Mouse (Mus musculus) T-helper 17 cell (primary cell): ENCODE results near the gene Gm48552.

ENCODE experiments used
- in situ Hi-C, 2 experiments: fragments of 300-600 bp; cut with MboI, MseI; formaldehyde crosslinking; loops; 1 replicate in 1 of 2; 2 replicates in 1 of 2; pipeline ENCODE4 v1.15.1; 2025; ENCODE audit warnings: high pct_unique_total_duplicates in 2 of 2

Gm48552 gene

GRCm38 (mm10) chr10:81430141-81430830, 41.5 kb downstream of the Gm48552 start:
- in situ Hi-C loops, result no loop called here

DNA sequence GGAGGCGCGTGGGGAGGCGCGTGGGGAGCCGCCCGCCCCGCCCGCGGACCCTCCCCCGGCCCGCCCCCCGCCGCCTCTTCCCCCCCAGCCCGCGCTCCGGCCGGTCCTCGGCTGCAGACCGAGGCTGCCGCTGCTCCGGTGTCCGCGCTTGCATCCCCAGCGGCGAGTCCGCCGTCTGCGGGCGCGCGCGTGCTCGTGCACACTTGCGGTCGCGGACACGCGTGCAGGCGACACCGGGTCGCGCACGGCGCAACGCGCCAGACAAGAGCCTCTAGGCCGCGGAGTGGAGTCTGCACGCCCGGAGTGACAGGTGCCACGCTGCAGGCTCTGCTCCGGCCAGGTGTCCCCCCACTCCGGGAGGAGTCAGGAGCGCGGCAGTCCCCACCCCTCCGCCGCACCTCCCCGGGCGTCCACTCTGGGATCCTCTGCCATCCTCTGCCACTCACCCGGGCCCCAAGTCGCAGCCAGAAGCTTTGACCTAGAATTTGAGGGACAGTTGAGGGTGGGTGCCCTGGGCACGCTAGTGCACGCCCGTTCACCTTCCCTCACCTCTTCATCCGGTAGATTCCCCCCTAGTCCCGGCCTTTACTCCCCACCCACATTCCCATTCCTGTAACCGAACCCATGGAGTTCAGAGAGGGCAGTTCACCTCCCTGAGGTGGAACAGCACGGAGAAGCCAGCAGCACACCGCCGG, 42.2 kb downstream of the Gm48552 start:
- in situ Hi-C loops, result no loop called here

GRCm38 (mm10) chr10:81431526-81432168, 42.8 kb downstream of the Gm48552 start:
- in situ Hi-C loops, result no loop called here

DNA sequence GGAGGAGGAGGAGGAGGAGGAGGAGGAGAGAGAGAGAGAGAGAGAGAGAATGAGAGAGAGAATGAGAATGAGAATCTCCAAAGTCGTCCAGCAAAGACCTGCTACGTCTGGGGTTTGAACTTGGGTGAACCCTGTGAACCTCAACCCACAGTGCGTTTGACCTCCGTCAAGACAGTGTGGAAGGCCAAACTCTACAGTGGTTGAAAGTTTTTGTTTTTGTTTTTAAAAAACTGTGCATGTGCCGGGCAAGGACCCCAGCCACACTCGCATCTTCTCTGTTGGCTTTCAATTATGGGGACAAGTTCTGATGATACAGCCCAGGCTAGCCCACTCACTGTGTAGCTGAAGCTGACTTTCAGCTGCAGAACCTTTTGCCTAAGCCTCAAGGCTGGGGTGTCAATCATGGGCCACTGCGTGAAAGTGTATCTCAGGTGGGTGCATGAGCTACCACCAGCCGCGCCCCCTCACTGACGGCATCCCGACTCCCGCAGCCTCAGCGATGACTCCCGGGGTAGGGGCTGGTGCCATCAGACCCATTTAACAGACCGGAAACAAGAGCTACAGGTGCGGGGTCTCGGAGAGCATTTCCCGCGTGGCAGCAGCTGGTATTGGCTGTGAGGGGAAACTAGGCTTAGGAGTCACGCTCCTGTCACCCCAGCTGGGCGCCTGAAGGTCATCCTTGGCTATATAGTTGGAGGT, 43.5 kb downstream of the Gm48552 start:
- in situ Hi-C loops, result no loop called here

DNA sequence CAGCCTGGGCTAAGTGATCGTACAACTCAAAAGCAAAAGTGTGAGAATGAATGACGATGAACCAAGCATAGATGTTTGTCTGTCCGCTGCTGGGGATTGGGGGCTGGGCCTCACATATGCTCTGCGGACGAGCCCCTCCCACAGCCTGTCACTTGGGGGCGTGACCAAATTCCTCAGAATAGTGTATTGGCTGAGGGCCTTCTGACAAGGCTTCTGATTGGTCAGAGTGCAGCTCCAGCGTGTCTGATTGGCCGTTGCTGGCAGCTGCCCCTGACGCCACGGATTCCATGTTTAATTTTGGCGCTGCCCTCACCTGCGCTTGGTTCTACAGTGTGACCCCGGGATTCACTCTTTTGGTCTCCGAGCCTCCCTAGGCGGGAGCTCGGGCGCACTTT, 44.1 kb downstream of the Gm48552 start:
- in situ Hi-C loops, result no loop called here

DNA sequence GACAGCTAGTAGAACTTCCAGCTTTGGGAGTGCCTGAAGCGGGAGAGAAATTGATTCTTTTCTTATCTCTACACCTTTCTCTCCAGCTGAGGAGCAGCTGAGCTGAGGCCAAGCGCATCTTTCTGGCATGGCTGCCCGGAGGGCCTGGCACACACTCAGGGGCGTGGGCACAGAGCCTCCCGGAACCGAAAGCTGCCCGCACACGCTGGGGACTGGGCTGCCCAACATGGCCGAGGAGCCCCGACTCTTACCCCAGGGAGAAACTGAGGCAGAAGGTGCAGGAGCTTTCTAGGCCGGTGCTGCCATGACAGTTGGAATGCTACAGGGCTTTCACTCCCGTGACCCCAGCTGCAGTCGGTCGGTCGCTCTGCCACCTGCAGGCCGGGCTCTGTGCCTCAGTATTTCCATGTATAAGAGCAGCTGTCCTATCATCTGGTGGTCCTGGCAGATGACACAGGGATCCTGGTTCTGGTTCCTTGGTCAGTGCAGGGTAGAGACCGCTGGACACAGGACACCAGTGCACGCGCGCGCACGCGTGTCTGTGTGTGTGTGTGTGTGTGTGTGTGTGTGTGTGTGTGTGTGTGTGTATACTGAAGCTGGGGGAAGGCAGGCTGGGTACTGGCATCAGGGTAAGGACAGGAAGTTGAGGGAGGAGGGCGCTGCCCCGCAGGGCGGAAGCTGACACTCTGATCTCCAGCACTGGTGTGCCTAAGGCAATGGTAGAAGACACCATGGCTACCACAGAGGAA, 44.9 kb downstream of the Gm48552 start:
- in situ Hi-C loops, result no loop called here

GRCm38 (mm10) chr10:81434361-81435263, 45.8 kb downstream of the Gm48552 start:
- in situ Hi-C loops, result no loop called here

DNA sequence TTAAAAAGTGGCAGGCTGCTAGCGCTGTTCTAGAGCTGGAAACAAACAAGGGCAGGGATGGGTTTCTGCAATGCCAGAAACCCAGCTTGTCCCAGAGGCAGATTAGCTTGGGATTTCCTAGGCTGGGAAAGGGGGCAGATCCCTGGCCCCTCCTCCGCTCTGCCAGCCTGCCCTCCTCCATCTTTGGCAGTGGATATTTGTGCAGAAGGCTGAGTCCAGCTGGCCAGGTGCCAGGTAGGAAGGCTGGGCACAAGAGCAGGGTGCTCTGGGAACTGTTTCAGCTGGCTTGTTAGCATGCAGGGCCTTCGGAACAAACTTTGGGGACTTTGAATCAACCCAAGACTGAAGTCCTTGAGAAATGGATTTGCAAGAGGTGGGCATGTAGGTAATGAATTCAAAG, 46.6 kb downstream of the Gm48552 start:
- in situ Hi-C loops, result no loop called here
